Mouse (Mus musculus) kidney, adult 2 months (tissue): ENCODE measurements around the gene H2-DMa.

Experiments used
- CTCF ChIP-seq: fragments of 200-500 bp; conservative IDR thresholded peaks from 2 replicates; pipeline ENCODE4 v1.5.1; 2011; ENCODE audit warnings: low read depth, mild to moderate bottlenecking, control low read depth, low read length, moderate library complexity, mixed read lengths; ENCODE audit not compliant: insufficient read depth, insufficient read length
- POLR2A ChIP-seq: fragments of 200-500 bp; IDR thresholded peaks from one replicate; pipeline ENCODE4 v1.6.1; 2011; ENCODE audit warnings: low read depth, low read length, control low read depth

DNA sequence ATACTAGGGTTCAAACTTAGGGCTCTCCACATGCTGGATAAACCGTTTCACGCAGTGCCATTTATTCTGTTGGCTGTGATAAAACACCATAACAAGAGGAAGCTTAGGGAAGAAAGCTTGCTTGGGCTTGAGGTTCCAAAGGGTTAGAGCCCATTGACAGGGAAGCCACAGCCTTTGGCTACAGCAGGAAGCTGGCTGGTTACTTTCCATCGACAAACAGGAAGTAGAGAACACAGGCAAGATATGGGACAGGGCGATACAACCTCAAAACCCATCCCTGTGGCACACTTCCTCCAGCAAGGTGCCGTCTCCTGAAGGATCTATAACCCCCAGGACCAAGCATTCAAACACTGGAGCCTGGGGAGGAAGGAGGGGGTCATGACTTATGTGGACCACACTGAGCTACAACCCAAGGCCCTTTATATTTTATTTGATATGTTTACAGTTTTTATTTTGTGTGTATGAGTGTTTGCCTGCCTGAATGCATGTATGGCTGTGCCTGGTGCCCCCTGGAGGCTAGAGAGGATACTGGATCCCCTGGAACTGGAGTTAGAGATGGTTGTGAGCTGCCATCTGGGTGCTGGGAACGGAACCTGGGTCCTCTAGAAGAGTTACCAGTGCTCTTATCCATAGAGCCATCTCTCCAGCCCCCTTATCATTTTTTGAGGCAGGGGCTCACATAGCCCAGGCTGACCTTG lies 45.8 kb downstream of the H2-DMa start:
- TF ChIP-seq POLR2A (no peak), CTCF (peak; percentile 32)
